Mouse (Mus musculus) cerebellum, adult 2 months (tissue): Measurements from ENCODE around the gene Smurf2.

ENCODE experiments used
- CTCF ChIP-seq: fragments of 200-500 bp; IDR thresholded peaks from 2 replicates; pipeline ENCODE4 v1.5.1; 2011; ENCODE audit warnings: low read depth, mild to moderate bottlenecking, control low read depth, low read length, moderate library complexity, borderline replicate concordance; ENCODE audit not compliant: insufficient read depth
- POLR2A ChIP-seq: fragments of 200-500 bp; IDR thresholded peaks from 2 replicates; pipeline ENCODE4 v1.6.1; 2011; ENCODE audit warnings: low read length, control low read depth, borderline replicate concordance; ENCODE audit not compliant: insufficient read depth

- no peak for TF ChIP-seq POLR2A
- TF ChIP-seq CTCF, result no peak
These were observed 45.4 kb upstream of the Smurf2 start for GRCm38 (mm10) chr11:106965881-106966280.
